Mouse (Mus musculus) thymus, adult 2 months (tissue): ENCODE results near the gene Pitpnm3.

Experiments used
- CTCF ChIP-seq: fragments of 200-500 bp; IDR thresholded peaks from 2 replicates; pipeline ENCODE4 v1.5.1; 2012; ENCODE audit warnings: mild to moderate bottlenecking, control low read depth, low read length, moderate library complexity, borderline replicate concordance; ENCODE audit not compliant: control insufficient read depth, poor library complexity, insufficient read depth; ENCODE audit errors: extremely low read depth
- POLR2A ChIP-seq: fragments of 200-500 bp; IDR thresholded peaks from 2 replicates; pipeline ENCODE4 v1.6.1; 2012; ENCODE audit warnings: mild to moderate bottlenecking, low read length, control low read depth, moderate library complexity; ENCODE audit not compliant: control insufficient read depth, poor library complexity, insufficient read depth; ENCODE audit errors: extremely low read depth

GRCm38 (mm10) chr11:72060416-72060815 is 75.2 kb downstream of the Pitpnm3 start:
- TF ChIP-seq POLR2A (no peak), CTCF (no peak)
